ENCODE assay signal across 8 mouse cellular contexts in genomic region chr11:107853088-107853487, GRCm38 (mm10). TPM values are rescaled to one million over a fixed set of nuclear protein-coding genes. Genes with fewer than 3 reads are reported as not detected.
DNase-seq lines count a peak whose midpoint lies in the region; ATAC-seq and TF ChIP-seq lines count a peak whose summit lies in the region.

No protein-coding gene starts in this region.

- peak; percentile 96 for DNase-seq in midbrain, embryonic 11.5 days (ENCODE audit: low spot score, missing footprints)
- peak; percentile 61 to 88 for DNase-seq in adrenal gland, adult (ENCODE audit: inconsistent age in 2 of 2, low spot score in 1 of 2)
- peak; percentile 63 for DNase-seq in kidney, adult 9 months
- DNase-seq in limb, embryonic 14.5 days (ENCODE audit: low spot score) = peak; percentile 38
- peak; percentile 71 for DNase-seq in right cerebral cortex, postnatal 14 days

- H3K9ac ChIP-seq in midbrain, embryonic 11.5 days (ENCODE audit: low read length) = no peak overlapping the region
- H3K9ac ChIP-seq in midbrain, embryonic 15.5 days = no peak overlapping the region
- H3K9ac ChIP-seq in limb, embryonic 14.5 days (ENCODE audit: low read depth, low read length, severe bottlenecking) = no peak overlapping the region

- H3K9me3 ChIP-seq in midbrain, embryonic 11.5 days (ENCODE audit: control insufficient read depth, low read length) = no peaks in the 10 kb centered on the region
- H3K9me3 ChIP-seq in midbrain, embryonic 15.5 days = no peaks in the 10 kb centered on the region
- H3K9me3 ChIP-seq in limb, embryonic 14.5 days (ENCODE audit: control insufficient read depth, low read length) = no peaks in the 10 kb centered on the region

- H3K4me3 ChIP-seq in midbrain, embryonic 11.5 days (ENCODE audit: low read depth, low read length) = no peak overlapping the region
- no peak overlapping the region for H3K4me3 ChIP-seq in midbrain, embryonic 15.5 days
- H3K4me3 ChIP-seq in limb, embryonic 14.5 days (replicated peaks; ENCODE audit: low read length) = no peak overlapping the region

- 29% methylated on average over 1 of the region's 1 CpGs for WGBS in midbrain, embryonic 11.5 days
- 26% methylated on average over 1 of the region's 1 CpGs for WGBS in midbrain, embryonic 15.5 days
- WGBS in limb, embryonic 14.5 days = 30% methylated on average over 1 of the region's 1 CpGs

- H3K4me2 ChIP-seq in midbrain, embryonic 11.5 days = no peak overlapping the region
- H3K4me2 ChIP-seq in midbrain, embryonic 15.5 days = no peak overlapping the region
- H3K4me2 ChIP-seq in limb, embryonic 14.5 days (replicated peaks; ENCODE audit: low read depth, low read length, severe bottlenecking) = no peak overlapping the region

- no peak overlapping the region for H3K27ac ChIP-seq in midbrain, embryonic 11.5 days (ENCODE audit: low read depth, low read length)
- H3K27ac ChIP-seq in midbrain, embryonic 15.5 days = no peak overlapping the region
- H3K27ac ChIP-seq in limb, embryonic 14.5 days (replicated peaks; ENCODE audit: low read depth, low read length) = no peak overlapping the region

- H3K27me3 ChIP-seq in midbrain, embryonic 11.5 days (ENCODE audit: control insufficient read depth, insufficient read depth, low read length) = no peaks in the 10 kb centered on the region
- no peaks in the 10 kb centered on the region for H3K27me3 ChIP-seq in midbrain, embryonic 15.5 days (replicated peaks)
- no peaks in the 10 kb centered on the region for H3K27me3 ChIP-seq in limb, embryonic 14.5 days (ENCODE audit: control insufficient read depth, insufficient read depth, low read length)

- H3K4me1 ChIP-seq in midbrain, embryonic 11.5 days (ENCODE audit: control insufficient read depth, insufficient read depth, low read length) = peaks cover 3% of the 10 kb centered on the region; the same call in 1 of the 2 replicates
- peaks cover 10% of the 10 kb centered on the region; the same call in 1 of the 2 replicates for H3K4me1 ChIP-seq in midbrain, embryonic 15.5 days
- H3K4me1 ChIP-seq in limb, embryonic 14.5 days (ENCODE audit: control insufficient read depth, insufficient read depth, low read length) = no peaks in the 10 kb centered on the region

- H3K36me3 ChIP-seq in midbrain, embryonic 11.5 days (ENCODE audit: control insufficient read depth, insufficient read depth, low read length) = no peaks in the 10 kb centered on the region
- H3K36me3 ChIP-seq in midbrain, embryonic 15.5 days (replicated peaks) = no peaks in the 10 kb centered on the region
- no peaks in the 10 kb centered on the region for H3K36me3 ChIP-seq in limb, embryonic 14.5 days (ENCODE audit: control insufficient read depth, insufficient read depth, low read length)

- no peak for ATAC-seq in midbrain, embryonic 11.5 days (ENCODE audit: low FRiP score)
- ATAC-seq in midbrain, embryonic 15.5 days (replicated peaks) = no peak
- 0 out of 2 replicates have a peak, but pooled peaks have one; percentile 60 for ATAC-seq in common myeloid progenitor, adult 5-6 weeks (replicated peaks; ENCODE audit: low read depth, poor library complexity, severe bottlenecking)
- no peak for ATAC-seq in limb, embryonic 14.5 days (ENCODE audit: low FRiP score, low read depth)
- ATAC-seq in erythroid progenitor cell, adult 5-6 weeks (replicated peaks; ENCODE audit: low FRiP score, poor library complexity, severe bottlenecking) = no peak

- no peak for TF ChIP-seq POLR2A in limb, embryonic 14.5 days (IDR thresholded peaks at IDR 0.05; ENCODE audit: borderline replicate concordance, extremely low read depth, insufficient read depth, insufficient read length)

RNA-seq across cellular contexts. Expression of gene Cacng4, which starts 58.7 kb away (rescaled TPM):
- polyA plus RNA-seq in midbrain, embryonic 11.5 days (2014; fragmentation: Nextera tagmentation; extraction: Ambion mirVana) = 23.0 and 25.6 TPM in 2 replicates
- polyA plus RNA-seq in midbrain, embryonic 15.5 days (2015; fragmentation: Nextera tagmentation; extraction: Ambion mirVana) = 61.5 and 68.6 TPM in 2 replicates
- total RNA-seq in common myeloid progenitor, adult 5-6 weeks (2017) = not detected in 2 replicates
- 13.9 and 16.5 TPM in 2 replicates for polyA plus RNA-seq in limb, embryonic 14.5 days (2012; rRNA removed)
- 4.8 and 10.9 TPM in 2 replicates for polyA plus RNA-seq in limb, embryonic 14.5 days (2014; fragmentation: Nextera tagmentation; extraction: Ambion mirVana)
- not detected in 2 replicates for total RNA-seq in erythroid progenitor cell, adult 5-6 weeks (2015; ENCODE audit: low replicate concordance)
- 0.64 TPM in 1 of 2 replicates, not detected in the other for total RNA-seq in erythroid progenitor cell, adult 5-6 weeks (2017; ENCODE audit: low replicate concordance)

Comparison
In these comparisons a context has a peak if more than half of its experiments do, and no peak if none do; other contexts are left out.
1. DNase-seq: peak in every context shown above with its lines; median percentile 96 in midbrain, embryonic 11.5 days; 74 in adrenal gland, adult; 71 in right cerebral cortex, postnatal 14 days; 63 in kidney, adult 9 months; 38 in limb, embryonic 14.5 days.